Mouse (Mus musculus) cerebellum, adult 11 months (tissue): ENCODE results near the gene Morn3.

Experiments used
- DNase-seq: peaks from one replicate; pipeline ENCODE4 v3.0.0; 2022

The Morn3 gene

GRCm38 (mm10) chr5:123059757-123060520 lies 13.1 kb upstream of the Morn3 start:
- peak; percentile 37 for DNase-seq

DNA sequence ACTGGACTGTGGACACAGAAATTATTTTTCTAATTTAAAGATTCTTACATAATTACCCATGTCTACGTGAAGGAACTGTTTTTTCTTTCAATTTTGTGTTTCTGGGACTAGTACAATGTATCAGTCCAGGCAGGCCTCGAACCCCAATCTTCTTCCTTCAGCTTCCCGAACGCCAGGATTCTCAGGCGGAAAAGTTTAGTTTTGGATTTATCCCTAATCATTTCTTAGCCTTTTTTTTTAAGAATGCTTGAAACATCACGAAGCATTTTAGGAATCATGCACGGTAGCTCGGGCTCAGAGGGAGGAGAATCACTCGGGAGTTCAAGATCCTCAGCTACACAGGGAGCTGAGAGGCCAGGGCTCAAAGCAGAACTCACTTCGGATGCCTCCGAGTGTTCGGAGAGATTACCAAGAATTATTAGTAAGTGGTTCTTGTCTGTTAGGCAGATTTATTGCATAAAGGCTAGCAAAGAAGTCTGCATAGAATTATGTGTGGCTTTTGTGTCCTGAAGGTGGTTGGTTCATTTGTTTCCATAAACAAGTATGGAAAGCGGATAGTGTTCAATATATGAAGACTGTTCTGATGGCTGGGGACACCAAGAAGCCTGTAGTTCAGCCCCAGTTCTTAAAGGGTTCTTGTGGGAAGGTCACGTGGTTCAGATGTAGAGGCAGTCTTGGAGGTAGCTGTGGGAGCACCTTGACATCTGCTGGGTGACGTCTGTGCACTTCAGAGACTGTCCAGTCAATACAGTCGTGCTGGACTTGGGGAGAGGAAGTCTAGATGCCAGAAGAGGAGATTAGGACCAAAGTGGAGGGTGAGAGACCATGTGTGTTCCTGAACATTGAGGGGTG lies 11.7 kb upstream of the Morn3 start:
- no peak for DNase-seq

GRCm38 (mm10) chr5:123057366-123058250 lies 10.8 kb upstream of the Morn3 start:
- peak; percentile 99 for DNase-seq

- DNase-seq, result no peak
Measured at GRCm38 (mm10) chr5:123051736-123052135, 4.9 kb upstream of the Morn3 start.

- no peak for DNase-seq
Measured at GRCm38 (mm10) chr5:123050918-123051317, 4.1 kb upstream of the Morn3 start.

DNA sequence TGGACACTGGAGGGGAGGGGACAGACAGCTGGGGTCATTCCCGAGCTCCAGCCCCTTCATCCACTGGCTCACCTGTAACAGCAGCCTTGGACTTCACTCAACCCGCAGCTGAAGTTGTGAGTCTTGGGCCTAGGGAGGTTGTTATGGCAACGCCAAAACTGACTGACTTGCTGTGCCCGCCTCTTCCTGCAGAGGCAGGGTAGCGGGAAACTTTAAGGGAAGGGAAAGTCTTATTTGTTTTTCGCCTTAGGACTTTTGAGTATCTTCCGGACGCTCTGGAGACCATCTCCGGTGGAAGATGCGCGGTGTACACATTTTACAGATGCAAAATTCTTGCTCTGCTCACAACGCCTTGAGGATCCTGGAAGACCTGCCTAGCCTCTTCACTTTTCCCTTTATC lies 2.5 kb upstream of the Morn3 start:
- DNase-seq, result no peak

DNA sequence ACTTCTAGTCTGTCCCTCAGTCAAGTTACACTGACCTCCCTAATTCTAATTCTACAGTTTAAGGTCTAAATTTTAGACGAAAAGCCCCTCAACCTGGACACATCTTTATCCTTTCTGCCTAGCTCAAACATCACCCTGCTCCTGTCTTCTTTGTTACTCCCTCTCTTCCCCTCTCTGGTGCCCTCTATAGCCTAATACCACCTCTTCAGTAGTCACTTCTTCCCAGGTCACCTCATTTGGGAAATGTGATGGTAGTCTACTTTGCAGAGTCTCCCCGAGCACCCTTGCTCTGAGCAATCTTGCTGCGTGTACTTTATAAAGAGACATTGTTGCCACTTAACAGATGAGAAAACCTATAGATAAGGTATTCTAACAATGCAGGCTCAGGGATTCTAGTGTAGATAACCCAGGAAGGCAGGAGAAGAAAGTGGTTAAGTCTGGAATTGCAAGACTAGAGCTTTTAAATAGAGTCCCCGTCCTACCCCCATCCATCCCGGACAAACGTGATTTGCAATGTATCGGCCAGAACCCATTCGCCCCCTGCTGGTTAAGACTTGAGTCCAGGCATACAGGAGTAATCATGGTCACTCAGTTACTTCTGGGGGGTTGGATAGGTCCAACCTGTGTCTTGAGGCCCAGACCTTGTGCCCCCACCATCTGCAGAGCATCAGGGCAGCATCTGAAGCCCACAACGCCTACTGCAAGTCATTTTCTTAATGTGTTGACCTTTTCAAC lies 1.1 kb downstream of the Morn3 start:
- no peak for DNase-seq

DNA sequence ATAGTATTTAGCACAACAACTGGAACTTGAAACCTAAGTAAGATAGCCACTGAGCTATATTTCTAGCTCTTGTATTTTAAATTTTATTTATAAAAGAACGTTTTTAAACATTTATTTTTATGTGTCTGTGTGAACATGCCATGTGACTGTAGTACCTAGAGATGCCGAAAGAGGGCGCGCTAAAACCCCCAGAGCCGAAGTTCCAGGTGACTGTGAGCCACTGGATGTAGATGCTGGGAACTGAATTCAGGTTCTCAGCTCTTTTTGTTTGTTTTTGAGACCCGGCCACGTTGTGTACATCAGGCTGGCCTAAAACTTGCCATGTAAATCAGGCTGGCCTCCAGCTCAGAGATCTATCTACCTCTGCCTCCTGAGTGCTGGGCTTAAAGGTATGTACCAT lies 3.0 kb downstream of the Morn3 start:
- DNase-seq, result no peak

DNA sequence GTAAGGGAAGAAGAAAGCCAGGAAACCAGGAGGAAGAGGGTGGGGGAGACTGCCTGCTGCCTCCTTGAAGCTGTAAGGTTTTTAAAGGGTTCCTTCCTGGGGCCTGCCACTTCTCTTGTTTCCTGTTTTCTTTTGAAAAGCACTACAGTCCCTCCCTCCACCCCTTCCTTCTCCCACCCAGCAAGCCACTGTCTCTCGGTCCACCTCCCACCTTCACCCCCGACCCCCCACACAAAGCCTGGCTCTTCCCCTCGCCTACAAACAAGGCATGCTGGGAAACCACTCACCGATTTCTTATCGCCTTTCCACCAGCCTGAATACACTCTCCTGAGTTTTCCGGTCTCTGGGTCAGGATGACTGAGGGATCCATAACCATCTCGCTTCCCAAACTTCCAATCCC lies 6.0 kb downstream of the Morn3 start:
- no peak for DNase-seq

DNA sequence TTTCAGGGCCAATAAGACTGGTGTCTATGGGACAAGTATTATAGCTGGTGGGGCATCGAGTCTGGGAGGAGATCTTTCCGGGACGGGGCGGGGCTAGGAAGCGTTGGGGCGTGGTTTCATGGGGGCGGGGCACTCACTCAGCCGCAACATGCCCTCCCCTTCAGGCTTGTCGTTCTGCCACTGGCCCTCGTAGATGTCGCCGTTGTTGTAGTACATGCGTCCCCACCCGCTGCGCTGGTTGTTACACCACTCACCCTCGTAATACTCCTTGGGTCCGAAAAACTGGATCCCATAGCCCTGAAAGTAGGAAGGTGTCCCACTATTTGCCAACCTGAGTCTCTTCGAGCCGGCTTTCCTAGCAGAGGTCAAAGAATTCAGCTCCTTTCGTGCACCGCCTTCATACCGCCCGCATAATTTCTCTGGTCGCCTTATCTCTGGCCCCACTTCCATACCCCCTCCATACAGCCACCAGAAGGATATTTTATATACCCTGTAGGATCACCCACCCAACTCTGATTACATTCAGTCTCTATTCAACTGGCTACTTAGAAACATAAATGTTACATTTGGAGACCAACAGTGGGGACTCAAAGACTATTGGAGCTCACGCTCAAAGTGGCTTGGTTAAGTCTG lies 7.6 kb downstream of the Morn3 start:
- DNase-seq, result no peak

DNA sequence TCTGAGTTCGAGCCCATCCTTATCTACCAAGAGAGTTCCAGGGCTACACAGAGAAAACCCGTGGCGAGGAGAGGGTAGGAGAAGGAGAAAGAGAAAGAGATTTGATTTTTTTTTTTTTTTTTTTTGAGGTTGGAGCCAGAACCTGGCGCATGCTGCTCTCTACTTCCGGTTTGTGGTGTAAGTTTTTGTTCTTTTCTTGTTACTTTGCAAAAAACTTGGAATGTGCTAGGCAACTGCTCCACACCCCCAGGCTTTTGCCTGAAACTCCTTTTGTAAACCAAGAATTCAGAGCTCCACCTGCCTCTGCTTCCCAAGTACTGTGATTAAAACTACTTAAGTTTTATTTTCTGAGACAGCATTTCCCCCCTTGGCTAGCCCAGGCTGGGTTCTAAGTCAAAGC lies 8.7 kb downstream of the Morn3 start:
- no peak for DNase-seq

DNA sequence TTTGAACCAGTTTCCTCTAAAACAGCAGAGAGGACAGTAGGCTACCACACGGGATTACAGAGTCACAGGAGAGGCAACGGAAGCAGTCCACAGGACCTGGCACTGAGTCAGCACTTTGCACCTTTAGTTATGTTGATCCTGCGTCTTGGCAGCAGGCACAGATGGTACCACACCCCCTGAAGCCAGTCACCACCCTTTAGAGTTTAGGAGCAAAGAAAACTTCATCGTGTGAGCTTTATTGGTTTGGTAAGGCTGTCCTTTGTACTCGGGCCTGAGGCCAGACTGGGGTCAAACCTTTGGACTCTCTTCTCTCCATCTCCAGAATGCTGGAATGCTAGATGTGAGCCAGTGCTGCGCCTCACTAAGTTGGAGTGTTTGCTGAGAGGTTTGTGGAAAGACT lies 11.3 kb downstream of the Morn3 start:
- no peak for DNase-seq

DNA sequence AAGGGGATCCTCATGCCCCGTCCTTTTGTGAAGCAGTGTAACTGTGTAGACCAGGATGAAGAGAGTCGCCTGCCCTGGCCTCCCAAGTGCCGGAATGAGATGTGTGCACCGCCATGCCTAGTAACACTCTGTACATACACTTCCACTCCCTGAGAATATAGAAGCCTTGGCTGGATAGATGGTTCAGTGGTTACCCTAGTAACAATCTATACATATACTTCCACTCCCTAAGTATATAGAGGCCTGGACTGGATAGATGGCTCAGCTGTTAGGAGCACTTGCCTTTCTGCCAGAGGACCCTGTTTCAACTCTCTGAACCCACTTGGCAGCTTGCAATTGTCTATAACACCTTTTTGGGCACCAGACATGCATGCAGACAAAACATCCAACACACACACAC lies 11.7 kb downstream of the Morn3 start:
- no peak for DNase-seq

- no peak for DNase-seq
Measured at GRCm38 (mm10) chr5:123033646-123034160, 13.1 kb downstream of the Morn3 start.

GRCm38 (mm10) chr5:123031312-123031711 lies 15.5 kb downstream of the Morn3 start:
- DNase-seq, result no peak

DNA sequence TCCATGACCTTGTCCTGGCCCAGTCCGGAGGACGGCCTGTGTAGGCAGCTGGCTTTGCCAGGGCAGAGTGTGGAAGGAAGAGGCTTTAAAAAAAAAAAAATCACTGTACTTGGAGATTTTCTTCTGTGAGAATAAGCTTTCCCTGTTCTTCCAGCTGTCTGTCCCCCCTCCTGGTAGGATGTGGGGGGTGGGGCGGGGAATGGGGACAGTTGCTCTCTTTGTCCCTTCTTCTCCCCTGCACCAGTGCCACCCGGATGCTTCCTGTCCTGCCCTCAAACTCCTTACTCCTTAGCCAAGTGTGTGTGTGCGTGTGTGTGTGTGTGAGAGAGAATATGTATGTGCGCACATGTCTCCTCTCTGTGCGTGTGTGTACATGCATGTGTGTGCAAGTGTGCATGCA lies 17.1 kb downstream of the Morn3 start:
- no peak for DNase-seq

DNA sequence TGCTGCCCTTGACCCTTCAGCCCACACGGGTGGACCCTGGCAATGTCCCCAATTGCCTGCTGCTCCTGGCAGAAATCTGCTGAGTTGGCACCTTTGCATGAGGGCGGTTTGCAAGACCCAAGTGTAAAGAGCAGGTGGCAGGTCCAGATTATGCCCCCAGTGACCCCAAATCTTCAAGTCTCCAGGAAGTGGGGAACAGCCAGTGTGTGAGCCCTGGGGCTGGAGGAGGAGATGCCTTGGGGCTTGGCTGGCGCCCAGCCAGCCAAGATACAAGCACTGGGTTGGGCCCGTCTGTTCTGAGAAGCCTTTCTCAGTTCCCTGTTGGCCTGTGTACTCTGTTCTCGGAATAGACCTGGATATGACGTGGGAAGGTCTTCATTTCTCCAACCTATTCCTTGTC lies 19.4 kb downstream of the Morn3 start:
- DNase-seq, result no peak

GRCm38 (mm10) chr5:123026414-123026813 lies 20.4 kb downstream of the Morn3 start:
- no peak for DNase-seq

DNA sequence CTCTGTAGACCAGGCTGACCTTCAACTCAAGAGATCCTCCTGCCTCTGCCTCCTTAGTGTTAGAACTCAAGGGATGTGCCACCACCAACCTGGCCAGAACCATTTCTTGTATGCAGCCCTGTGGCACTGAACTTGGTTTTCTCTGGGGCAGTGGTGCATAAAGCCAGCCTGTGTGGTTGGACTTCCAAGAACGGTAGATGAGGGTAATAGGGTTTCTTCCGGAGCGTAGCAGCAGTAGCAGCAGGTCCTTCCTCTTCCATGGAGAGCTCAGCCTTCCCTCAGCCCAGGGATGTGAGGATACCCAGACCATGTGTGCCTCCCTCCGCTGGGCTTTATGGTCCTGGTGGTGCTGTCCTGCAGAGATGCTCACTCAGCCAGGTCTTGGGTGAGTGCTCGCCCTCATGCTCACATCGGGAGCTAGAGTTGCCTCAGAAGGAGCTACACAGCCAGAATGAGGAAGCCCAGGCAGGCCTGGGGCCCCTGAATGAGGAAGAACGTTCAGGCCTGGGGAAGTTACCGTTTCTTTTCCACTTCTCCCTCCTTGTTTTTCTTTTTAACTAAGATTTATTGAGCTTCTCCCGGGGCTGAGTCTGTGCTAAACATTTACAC lies 21.7 kb downstream of the Morn3 start:
- DNase-seq, result no peak

DNA sequence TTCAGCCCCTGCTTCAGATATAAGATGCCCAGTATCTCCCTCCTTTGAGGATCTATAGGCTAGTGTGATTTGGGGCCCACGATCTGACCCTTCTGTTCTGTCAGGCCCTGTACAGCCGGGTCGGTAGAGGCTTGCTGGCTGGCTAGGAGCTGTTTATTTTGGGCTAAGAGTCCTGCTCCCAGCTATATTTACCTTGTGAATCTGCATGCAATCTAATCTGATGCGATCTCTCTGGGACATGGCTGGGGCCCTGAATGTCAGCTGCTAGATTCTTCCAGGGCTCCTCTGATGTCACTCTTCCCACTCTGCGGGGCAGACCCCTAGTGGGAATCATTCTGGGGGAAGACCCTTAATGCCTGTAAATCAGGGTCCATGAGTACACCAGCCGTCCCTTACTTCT lies 22.5 kb downstream of the Morn3 start:
- no peak for DNase-seq

DNA sequence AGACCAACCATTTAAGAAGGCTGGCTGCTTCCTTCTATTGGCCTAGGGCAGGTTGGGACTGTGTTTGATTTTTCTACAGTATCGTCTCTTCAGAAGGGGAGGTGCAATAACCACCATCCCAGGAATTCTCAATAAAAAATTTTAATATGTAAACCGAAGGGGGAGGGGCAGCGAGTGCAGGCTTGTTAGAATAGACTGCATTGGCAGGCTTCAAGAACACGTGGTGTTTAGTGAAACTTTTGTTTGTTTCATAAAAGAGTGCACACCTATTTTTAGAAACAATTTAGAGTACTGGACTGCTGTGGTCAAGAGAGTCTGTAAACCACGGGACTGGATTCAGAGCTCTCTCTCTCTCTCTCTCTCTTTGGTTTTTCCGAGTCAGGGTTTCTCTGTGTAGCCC lies 23.8 kb downstream of the Morn3 start:
- no peak for DNase-seq
